Mouse (Mus musculus) gastrocnemius, postnatal 14 days (tissue): ENCODE results near the gene Slc10a1. TPM values are rescaled to one million over a fixed set of nuclear protein-coding genes. Genes with fewer than 3 reads are reported as not detected.
"Not testable (repeated sequence)": the region's sequence is repeated elsewhere in the genome, so short reads cannot be mapped to it uniquely, and the experiment has no call there.

Source experiments
- DNase-seq: peaks from one replicate; pipeline ENCODE4 v3.0.0; 2021; ENCODE audit warnings: mixed read lengths
- intact Hi-C: fragments of 180-260 bp; cut with DNase I; formaldehyde crosslinking; loops from one replicate; pipeline ENCODE4 v1.15.1; 2025; ENCODE audit warnings: low total_unique reads
- total RNA-seq, 2 experiments: library from RNA; stranded (reverse); gene quantifications; 2 replicates each; pipeline ENCODE4 v1.2.3; 2021

Slc10a1 gene
- total RNA-seq, 2 experiments from 2014 or later, result not detected

DNA sequence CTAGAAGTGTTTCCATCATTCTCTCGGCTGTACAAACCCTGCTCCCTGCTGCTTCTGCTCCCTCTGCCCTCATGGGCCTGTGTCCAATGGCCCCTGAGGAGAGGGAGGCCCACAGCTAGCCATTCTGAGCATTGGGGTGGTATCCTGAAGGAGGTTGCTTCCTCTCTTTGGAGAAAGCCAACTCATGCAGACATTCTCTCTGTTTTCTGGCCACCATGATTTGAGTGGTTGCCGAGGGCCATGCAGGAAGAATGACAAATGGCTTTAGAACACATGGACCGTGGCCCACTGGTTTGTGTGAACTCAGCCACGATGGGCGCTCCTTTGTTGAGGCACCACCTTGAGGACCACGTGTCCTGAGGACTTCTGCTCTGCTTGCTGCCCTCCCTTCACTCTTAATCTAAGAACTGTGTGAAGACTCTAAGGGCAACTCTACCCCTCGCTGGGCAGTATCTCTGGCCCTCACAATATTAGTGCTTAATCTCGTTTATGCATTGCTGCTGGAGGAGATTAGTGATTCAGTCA, 1.7 kb upstream of the Slc10a1 start:
- no peak for DNase-seq
- intact Hi-C loops, result no loop called here

DNA sequence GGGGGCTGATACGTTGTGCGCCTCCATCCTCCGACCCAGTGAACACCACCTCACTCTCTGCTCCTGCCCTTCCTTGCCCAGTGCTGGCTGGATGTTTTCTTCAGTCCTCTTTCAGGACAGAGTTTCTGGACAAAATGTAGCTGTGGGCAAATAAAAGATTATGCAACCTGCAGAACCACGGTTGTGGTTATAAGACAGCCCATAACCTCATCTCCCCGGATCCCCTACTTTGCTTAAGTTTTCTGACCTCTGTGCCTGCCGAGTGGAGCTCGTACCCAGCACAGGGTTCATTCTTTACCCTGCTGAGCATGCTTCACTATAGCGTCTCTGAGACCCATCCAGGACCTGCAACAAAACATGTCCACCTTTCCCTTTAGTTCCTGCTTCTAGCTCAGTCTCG, 587 bp downstream of the Slc10a1 start:
- DNase-seq, result no peak
- intact Hi-C loops, result no loop called here

DNA sequence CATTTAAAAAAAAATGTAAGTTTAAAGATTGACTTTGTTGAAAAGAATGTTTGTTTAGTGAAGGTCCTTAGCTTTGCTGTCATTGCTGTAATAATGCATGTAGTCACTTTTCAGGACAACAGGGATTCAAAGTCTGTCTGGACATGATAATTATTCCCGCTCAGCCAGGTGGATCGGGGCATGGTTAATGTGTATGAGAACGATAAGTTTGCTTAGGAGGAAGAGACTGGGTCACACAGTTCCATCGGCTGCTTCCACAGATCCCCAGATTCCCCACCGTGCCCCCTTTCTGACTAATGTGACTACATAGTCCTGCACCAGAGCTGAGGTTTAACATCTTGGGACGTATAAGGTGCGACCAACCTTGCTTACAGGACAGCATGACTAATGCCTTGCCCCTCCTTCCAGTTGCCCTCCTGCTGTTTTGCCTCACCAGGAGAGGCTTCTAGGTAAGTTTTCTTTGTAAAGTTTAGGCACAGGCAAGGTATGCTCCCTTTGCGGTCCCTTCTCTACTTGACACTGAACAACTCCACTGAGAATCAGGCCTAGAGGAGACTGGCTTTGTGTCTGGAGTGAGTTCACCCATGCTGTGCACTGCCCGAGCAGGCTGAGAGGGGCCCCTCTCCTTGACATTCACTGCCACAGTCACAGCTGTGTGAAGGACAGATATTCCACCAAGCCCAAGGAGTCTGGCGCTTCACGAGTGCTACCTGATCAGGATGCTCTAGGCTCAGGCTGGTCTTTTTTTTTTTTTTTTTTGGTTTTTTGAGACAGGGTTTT, 2.3 kb downstream of the Slc10a1 start:
- intact Hi-C loops, result no loop called here
- DNase-seq, result no peak

DNA sequence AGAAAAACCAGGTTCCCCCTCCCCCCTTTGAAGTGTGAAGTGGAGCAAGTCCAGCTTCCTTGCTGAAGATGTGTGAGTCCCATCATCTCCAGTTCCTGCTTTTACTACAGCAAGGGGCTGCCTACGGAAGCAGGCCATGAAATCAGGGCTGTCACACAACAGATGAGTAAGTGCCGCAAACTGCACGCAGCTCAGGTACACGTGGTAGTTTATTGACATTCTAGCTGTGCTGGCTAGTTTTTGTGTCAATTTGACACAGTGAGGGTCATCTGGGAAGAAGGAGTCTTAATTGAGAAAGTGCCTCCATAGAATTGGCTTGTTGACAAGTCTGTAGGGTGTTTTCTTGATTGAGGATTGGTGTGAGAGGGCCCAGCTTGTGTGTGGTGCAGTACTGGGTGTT, 5.9 kb downstream of the Slc10a1 start:
- no peak for DNase-seq
- intact Hi-C loops, result no loop called here

DNA sequence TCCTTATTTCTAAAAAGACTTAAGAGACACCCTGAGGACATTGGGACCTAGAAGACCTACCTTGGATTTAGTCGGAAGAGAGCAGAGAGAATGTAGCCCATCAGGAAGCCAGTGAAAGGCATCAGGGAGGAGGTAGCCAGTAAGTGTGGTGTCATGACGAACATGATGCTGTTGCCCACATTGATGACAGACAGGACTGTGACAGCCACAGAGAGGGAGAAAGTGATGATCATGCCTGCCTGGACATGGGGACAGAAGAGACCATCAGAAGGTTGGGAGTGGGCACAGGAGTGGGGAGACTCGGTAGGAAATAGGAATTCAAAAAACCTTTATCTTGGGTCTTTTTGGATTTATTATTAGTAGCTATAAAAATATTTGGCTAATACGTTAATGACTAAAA, 10.5 kb downstream of the Slc10a1 start:
- intact Hi-C loops, result no loop called here
- no peak for DNase-seq

DNA sequence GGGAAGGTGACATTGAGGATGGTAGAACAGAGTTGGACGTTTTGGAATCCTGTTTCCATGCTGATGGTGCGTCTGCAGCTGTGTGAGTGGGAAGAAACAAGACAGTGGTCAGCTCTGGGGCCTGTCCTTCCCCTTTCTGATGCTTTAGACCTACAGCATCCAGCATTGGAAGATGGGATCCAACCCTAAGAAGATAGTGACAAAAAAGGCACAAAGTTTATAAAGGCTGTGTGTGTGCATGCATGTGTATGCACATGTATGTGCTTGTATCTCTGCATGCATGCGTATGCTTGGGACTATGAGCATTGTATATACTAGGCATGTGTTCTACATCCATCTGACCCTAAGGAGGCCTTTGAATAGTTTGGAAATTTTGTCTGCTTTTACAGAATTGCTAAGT, 12.5 kb downstream of the Slc10a1 start:
- intact Hi-C loops, result no loop called here
- DNase-seq, result no peak

DNA sequence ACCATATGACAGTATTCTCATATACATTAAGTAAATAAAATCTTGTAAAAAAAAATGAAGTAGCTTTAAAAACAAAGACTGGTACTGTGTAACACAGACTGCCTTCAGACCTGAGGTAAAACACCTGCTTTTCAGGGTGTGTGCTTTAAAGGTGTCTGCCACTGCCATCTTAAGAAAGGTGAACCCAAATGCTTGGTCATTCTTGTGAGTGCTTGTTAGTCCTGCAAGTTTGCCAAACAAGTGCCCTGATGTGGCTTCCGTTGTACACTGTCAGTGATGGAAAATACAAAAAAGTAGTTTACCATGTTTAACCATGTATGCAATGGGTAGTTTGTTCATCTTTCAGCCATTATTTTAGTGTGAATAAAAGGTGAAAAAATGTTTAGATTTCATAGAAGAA, 16.0 kb downstream of the Slc10a1 start:
- DNase-seq, result no peak
- intact Hi-C loops, result no loop called here

DNA sequence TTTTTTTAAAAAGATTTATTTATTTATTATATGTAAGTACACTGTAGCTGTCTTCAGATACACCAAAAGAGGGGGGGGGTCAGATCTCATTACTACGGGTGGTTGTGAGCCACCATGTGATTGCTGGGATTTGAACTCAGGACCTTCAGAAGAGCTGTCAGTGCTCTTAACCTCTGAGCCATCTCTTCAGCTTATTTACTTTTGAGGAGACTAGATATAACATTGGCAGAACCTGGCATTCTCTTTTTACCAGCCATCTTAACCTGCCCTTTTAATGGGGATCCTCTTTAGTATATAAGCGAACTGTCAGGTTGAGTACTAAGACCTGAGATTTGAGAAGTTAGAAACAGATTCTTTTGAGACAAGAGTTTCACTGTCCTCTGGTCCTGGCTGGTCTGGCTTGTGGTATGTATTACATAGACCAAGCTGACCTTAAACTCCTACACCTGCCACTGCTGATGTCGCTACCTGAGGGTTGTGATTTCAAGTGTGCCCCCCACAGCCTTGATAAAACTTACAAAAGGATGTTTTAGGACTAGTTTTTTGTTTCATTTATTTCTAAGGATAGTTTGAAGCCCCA, 16.8 kb downstream of the Slc10a1 start:
- no peak for DNase-seq
- intact Hi-C loops, result no loop called here

DNA sequence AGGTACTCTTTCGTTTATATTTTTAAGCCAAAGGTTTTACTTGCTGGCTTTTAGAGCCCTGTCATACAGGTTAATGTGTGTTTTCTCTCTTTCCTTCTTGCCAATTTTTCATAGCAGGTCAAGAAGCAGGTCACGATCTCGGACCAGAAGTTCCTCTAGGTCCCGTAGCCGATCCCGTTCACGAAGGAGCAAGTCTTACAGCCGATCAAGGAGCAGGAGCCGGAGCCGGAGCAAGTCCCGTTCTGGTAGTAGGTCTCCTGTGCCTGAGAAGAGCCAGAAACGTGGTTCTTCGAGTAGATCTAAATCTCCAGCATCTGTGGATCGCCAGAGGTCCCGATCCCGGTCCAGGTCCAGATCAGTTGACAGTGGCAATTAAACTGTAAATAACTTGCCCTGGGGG, 18.9 kb downstream of the Slc10a1 start:
- intact Hi-C loops, DNase-seq: not testable (repeated sequence)

DNA sequence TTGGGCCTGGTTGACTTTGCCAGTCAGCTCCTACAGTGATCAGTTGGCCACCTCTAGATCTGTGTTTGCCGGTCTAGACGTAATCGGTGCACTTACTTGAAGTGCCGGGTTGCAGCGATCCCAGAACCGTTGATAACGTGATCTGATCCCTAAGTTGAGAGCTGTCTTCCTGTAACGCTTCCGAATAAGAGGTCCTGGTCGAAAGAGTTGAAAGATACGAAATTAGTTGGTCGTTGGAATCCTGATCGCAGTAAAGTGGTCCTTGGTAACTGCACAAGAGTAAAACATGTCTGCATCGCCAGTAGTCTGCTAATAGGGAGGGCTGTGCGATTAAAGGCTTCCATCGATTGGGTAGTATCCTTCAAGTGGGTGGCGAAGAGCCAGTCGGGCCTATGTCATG, 20.3 kb downstream of the Slc10a1 start:
- intact Hi-C loops, result no loop called here
- DNase-seq, result no peak

DNA sequence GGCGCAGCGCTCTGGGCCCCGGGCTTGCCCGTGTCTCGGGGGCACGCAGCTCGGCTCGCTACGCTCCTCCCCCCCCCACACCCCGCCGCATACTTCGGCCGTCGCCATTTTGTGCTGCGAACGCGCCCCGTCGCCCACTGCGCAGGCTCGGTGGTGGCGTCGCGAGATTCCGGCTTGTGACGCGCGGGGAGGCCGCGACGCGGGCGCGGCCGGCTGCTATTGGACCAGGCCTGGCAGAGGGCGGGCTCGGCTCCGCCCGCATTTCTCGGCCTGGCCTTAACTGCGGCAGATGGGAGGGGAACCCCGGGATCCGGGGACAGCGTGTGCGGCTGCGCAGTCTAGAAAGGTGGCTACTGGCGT, 22.5 kb downstream of the Slc10a1 start:
- DNase-seq, result peak; percentile 97
- intact Hi-C loops, result no loop called here

DNA sequence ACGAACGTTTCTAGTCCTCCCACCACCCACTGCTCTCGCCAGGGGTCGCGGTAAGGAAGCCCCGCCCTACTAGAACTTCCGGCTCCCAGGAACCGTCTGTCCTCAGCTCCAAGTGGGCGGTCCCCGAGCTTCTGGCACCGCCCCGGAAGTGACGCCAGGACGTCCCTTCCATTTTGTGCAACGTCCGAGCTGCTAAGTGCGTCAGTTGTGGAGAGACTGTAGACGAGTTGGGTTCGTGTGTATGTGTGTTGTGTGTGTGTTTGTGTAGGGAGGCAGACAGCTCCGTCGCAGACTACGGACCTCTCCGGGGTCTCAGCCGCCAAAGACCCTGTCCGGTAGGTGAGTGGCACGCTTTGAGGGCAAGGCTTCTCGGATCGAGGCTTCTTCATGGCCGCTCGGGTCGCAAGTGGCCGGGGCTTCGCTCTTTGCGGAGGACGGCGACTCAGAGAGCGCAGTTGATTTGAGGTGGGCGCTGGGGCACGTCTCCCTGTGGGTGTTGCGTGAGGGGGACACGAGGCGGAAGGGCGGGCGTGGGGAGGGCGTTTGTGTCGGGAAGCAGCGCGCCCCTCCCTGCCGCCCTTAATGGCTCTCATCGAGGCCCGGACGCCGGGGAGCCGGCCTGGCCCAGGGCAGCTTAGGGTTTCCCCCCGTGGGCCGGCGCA, 23.0 kb downstream of the Slc10a1 start, which contains the start of gene Srsf5:
Srsf5 (plus strand) TSS at position 171 of the 662 bp plus-strand sequence.
- peak; percentile 97 for DNase-seq
- intact Hi-C loops, result no loop called here

DNA sequence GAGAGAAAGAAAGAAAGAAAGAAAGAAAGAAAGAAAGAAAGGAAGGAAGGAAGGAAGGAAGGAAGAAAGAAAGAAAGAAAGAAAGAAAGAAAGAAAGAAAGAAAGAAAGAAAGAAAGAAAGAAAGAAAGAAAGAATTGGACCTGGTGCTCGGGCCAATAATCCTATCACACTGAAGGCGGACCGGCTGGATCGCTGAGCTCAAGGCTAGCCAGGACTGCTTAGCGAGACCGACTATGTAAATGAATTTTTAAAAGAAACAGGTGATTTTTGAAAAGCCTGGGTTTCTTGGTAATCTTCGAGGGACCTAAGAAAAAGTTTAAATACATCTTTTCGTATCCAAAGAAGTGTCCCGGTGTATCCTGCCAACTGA, 23.6 kb downstream of the Slc10a1 start:
- intact Hi-C loops, DNase-seq: not testable (repeated sequence)

DNA sequence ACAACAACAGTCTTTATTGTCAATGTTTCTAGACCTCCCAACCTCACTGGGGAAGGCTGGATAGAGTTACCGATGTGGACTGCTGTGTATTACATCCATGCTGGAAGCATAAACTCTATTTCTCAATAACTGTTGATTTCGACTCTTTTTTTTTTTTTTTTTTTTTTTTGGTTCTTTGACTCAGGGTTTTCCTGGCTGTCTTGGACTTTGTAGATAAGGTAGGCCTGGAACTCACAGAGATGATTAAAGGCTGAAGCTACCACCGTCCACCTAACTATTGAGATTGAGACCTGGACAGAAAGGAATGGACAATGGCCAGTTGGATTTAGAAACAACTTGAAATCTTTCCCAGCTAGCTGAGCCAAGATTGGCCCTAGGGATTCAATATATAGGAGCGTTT, 24.3 kb downstream of the Slc10a1 start:
- DNase-seq, result no peak
- intact Hi-C loops, result no loop called here

DNA sequence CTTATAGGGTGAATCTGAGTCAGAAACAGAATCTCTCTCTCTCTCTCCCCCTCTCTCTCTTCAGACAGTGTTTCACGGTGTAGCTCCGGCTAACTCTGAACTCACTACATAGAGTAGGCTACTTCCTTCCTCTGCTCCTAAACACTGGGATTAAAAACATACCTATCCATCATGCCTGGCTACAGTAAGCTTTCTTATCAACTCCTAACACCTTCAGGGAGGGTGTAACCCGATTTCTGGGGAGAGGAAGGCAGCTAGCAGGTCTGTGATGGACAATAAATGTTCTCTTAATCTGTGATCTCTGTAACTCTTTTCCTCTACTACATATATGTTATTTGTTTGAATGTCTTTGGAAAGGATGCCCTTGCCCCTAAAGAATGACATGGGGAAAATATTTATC, 25.1 kb downstream of the Slc10a1 start:
- intact Hi-C loops, result no loop called here
- DNase-seq, result no peak

DNA sequence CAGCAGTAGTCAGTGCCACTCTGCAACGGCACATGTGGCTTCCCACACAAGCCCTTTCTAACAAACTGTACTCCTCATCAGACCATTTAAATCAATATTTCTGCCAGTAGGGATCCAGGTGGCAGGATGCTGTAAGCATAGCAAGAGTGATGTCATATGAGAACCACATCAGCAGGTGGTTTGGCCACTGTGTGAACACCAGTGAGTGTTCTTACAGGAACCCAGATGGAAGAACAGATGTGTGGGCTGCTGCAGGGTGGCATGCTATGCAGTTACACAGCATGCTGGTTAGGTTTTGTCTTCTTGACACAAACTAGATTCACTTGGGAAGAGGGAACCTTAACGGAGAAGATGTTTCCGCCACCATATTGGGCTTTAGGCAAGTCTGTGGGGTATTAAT, 26.6 kb downstream of the Slc10a1 start:
- no peak for DNase-seq
- intact Hi-C loops, result no loop called here

DNA sequence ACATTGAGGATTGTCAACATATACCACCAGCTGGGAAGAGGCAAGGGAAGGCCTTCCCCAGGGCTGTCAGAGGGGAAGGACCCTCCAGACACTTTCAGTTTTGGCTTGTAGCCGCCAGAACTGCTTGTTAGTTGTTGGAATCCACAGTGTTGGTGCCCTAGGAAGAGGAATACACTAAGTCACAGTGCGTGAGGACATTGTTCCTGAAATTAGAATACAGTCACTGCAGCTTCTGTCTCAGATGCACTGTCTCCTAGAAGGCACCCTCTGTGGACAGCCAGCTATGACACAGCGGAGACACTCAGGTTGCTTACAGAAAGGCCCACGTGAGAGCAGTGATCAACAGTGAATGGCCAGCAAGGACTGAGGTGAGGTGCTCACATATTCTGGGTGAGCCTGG, 29.3 kb downstream of the Slc10a1 start:
- no peak for DNase-seq
- intact Hi-C loops, result no loop called here

DNA sequence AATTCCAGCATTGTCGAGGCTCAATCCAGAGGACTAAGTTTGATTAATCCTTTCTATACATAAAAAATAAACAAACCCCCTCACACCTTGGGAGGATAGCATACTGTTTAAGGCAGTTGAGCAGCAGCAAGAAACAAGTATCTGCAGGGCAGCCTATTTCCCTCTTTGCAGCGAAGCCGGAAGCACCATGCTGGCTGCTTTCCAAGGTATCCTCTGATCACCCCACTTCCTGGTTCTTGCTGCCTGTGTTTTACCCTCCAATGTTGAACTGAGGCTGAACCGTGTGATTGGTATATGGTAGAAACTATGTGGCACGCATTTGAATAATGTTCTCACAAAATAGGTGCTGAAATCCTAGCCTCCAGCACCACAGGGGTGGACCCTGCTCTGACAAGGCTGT, 29.9 kb downstream of the Slc10a1 start:
- intact Hi-C loops, result no loop called here
- DNase-seq, result peak; percentile 57

DNA sequence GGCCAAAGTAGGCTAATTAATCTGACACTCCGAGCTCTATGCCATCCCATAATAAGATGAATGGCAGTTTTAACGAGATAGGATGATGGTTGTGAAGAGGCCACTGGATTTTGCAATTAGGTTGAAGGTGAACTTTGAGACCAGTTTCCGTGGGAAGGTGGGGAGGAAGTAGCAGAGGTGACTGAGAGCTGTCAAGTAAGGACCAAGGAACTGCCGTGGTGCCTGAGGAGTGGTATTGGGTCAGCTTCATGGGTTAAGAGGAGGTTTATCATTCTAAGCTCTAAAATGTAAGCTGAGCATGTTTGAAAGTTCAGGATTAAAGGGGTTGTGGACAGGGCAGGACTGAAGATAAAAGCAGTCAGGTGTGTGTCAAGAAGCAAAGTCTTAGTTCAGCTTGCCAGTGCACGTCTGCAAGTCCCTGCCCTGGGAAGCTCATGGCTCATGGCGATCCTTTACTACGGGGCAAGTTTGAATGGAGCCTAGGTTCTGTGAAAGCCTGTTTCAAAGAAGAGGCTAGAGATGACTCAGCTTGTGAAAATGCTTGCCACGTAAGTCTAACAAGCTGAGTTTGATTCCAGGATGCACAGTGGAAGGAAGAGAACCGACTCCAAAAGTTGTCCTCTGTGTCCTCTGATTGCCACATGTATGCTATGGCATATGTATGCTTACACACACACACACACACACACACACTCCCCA, 31.0 kb downstream of the Slc10a1 start:
- DNase-seq, result no peak
- intact Hi-C loops, result no loop called here

DNA sequence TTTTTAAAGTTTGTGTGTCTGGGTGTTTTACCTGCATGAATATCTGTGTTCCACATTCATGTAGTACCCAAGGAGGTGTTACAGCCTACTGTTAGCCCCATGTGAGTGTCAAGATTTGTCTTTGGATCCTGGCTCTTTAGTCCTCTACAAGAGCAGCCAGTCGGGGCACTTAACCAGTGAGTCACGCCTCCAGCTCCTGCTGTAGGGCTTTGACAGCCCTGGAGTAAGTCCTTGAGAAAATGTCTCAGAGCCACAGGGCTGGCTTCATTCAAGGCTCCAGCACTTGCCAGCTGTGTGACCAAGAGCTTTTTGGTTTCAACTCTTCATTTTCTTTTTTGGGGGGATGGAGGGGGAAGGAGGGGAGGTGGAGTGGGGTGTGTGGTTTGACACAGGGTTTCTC, 31.8 kb downstream of the Slc10a1 start:
- no peak for DNase-seq

More for the DNA sequence above, 31.8 kb downstream of the Slc10a1 start:
- intact Hi-C loops, result no loop called here
